Mouse (Mus musculus) midbrain, postnatal 0 days (tissue): ENCODE data around the gene Shisal2a. TPM values are rescaled to one million over a fixed set of nuclear protein-coding genes. Genes with fewer than 3 reads are reported as not detected.
A peak's percentile ranks its signal among the peaks of the same experiment; 100 is the strongest.

Experiments
- ATAC-seq: fragments of 200-750 bp; cut with Nextera tagmentation; 2 replicates; pipeline ENCODE4 v1.8.0; 2017; ENCODE audit warnings: moderate number of reproducible peaks, mild to moderate bottlenecking, moderate TSS enrichment, moderate library complexity; ENCODE audit not compliant: low FRiP score
- DNase-seq: peaks from one replicate; pipeline ENCODE4 v3.0.0-alpha.2; 2015; ENCODE audit warnings: low spot score
- H3K27ac ChIP-seq: fragments of 300-500 bp; sonication (generic); 2 replicates; pipeline ENCODE4 v1.5.1; 2014; ENCODE audit warnings: low read depth, mild to moderate bottlenecking, low read length, mixed read lengths
- H3K27me3 ChIP-seq: fragments of 300-500 bp; sonication (generic); 2 replicates; pipeline ENCODE4 v1.6.1; 2014; ENCODE audit warnings: low read length, control low read depth, mixed read lengths; ENCODE audit not compliant: insufficient read depth
- H3K36me3 ChIP-seq: fragments of 300-500 bp; sonication (generic); 2 replicates; pipeline ENCODE4 v1.6.1; 2014; ENCODE audit warnings: low read length, control low read depth, mixed read lengths; ENCODE audit not compliant: insufficient read depth
- H3K4me1 ChIP-seq: fragments of 300-500 bp; sonication (generic); 2 replicates; pipeline ENCODE4 v1.6.1; 2014; ENCODE audit warnings: mild to moderate bottlenecking, control low read depth, antibody characterized with exemption, low read length, mixed read lengths; ENCODE audit not compliant: insufficient read depth
- H3K4me2 ChIP-seq: fragments of 300-500 bp; sonication (generic); 2 replicates; pipeline ENCODE4 v1.6.1; 2014; ENCODE audit warnings: low read depth, mild to moderate bottlenecking, low read length, mixed read lengths; ENCODE audit not compliant: poor library complexity, severe bottlenecking
- H3K4me3 ChIP-seq: fragments of 300-500 bp; sonication (generic); 2 replicates; pipeline ENCODE4 v1.5.1; 2014; ENCODE audit warnings: low read depth, mild to moderate bottlenecking, low read length, moderate library complexity
- H3K9ac ChIP-seq: fragments of 300-500 bp; sonication (generic); replicated peaks from 2 replicates; pipeline ENCODE4 v1.6.1; 2014; ENCODE audit warnings: mild to moderate bottlenecking, low read length, moderate library complexity, mixed read lengths; ENCODE audit not compliant: poor library complexity, severe bottlenecking
- H3K9me3 ChIP-seq: fragments of 300-500 bp; sonication (generic); 2 replicates; pipeline ENCODE4 v1.6.1; 2016; ENCODE audit warnings: low read length, control low read depth
- CTCF ChIP-seq: IDR thresholded peaks from 2 replicates; pipeline ENCODE4 v1.5.1; 2016; ENCODE audit warnings: antibody characterized with exemption, mild to moderate bottlenecking
- WGBS: fragments of 180-500 bp; shearing (Covaris S2); extraction: QIAGEN DNeasy Blood & Tissue Kit; methylation state at CpG from one replicate; pipeline ENCODE4 v1.1.7; 2014; 5-methylcytosine and 5-hydroxymethylcytosine counted together
- polyA plus RNA-seq: library from polyadenylated mRNA; unstranded; fragments of >200 nt; fragmentation: Nextera tagmentation; extraction: Ambion mirVana; gene quantifications from 2 replicates; pipeline ENCODE4 v1.2.1, GENCODE M21; 2015
- total RNA-seq: library from RNA; depleted of rRNA; stranded (reverse); fragments of >200 nt; gene quantifications from 2 replicates; pipeline ENCODE4 v1.2.3, GENCODE M21; 2014

Shisal2a gene
- total and polyA plus RNA-seq, 2 experiments from 2014 or later, result 0.49 to 15.5 TPM

DNA sequence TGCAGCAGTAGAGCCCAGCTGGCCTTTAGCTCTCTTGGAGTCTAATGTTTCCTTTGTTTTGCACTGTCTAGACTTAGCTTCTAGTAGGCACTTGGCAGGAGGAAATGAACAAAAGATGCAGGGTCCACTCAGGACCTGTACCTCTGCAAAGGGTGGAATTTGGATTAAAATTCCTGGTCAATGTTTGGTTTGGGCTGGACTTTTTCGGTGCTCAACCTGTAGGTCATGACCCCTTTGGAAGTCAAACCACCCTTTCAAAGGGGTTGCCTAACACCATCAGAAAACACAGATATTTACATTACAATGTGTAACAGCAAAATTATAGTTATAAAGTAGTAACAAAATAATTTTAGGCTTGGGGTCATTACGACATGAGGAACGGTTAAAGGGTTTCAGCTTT lies 34.1 kb downstream of the Shisal2a start:
- ATAC-seq (no peak), DNase-seq (no peak)
- no peak for TF ChIP-seq CTCF

DNA sequence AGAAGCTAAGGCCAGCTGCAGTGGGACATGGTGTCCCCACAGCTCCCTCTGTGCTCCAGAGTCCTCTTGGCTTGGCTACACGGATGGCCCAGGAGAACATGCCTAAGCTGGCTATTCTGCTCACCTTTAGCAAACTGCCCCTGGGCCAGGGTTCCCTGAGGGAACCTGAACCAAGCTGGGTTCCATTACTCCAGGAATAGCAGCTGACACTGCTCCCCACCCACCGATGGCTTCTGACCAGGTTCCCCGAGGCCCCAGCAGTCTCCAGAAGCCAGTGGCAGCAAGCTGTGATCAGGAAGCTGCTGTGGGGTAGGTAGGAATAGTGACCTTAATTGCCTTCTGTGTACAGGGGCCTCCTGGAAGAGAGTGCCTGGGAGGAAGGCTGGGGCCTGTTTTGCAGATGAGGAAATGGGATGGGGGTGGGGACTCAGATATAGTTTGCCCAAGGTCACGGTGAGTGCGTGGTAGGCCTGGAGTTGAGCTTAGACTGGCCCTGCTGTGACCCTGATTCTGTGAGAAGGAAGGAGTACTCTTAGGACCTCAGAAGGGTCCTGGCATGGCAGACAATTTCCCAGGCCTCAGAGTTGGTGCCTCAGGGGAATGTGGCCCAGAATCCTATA lies 34.8 kb downstream of the Shisal2a start:
- Histone ChIP-seq H3K9me3 (no peaks in the 10 kb centered on the region), H3K4me2 (no peak overlapping the region), H3K27me3 (no peaks in the 10 kb centered on the region), H3K4me3 (no peak overlapping the region), H3K4me1 (no peaks in the 10 kb centered on the region), H3K27ac (no peak overlapping the region), H3K36me3 (no peaks in the 10 kb centered on the region), H3K9ac (no peak overlapping the region)
- DNase-seq, result no peak
- ATAC-seq, result no peak
- WGBS, result 69% methylated on average over 5 of the region's 5 CpGs
- no peak for TF ChIP-seq CTCF

More for the DNA sequence above, 34.1 kb downstream of the Shisal2a start:
- H3K4me3 ChIP-seq, result no peak overlapping the region
- H3K36me3 ChIP-seq, result no peaks in the 10 kb centered on the region
- H3K4me2 ChIP-seq, result no peak overlapping the region
- no peaks in the 10 kb centered on the region for H3K9me3 ChIP-seq
- 81% methylated on average over 3 of the region's 3 CpGs for WGBS
- no peaks in the 10 kb centered on the region for H3K4me1 ChIP-seq
- H3K27me3 ChIP-seq, result no peaks in the 10 kb centered on the region
- H3K9ac ChIP-seq, result no peak overlapping the region
- H3K27ac ChIP-seq, result no peak overlapping the region

DNA sequence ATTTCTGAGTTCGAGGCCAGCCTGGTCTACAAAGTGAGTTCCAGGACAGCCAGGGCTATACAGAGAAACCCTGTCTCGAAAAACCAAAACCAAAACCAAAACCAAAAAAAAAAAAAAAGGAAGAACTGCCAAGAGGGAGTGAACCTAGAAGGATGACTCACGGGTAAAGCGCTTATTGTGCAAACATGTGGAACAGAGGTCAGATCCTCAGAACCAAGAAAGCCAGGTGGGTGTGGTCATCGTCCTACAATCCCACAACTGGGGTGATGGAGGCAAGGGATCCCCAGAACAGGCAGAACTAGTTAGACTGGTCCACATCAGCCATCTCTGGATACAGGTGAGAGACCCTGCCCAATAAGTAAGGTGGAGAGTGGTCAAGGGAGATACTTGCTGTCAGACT lies 36.0 kb downstream of the Shisal2a start:
- WGBS, result 91% methylated on average over 4 of the region's 5 CpGs
- Histone ChIP-seq H3K27me3 (no peaks in the 10 kb centered on the region), H3K36me3 (no peaks in the 10 kb centered on the region), H3K9me3 (no peaks in the 10 kb centered on the region), H3K4me3 (no peak overlapping the region), H3K27ac (no peak overlapping the region), H3K9ac (no peak overlapping the region), H3K4me2 (no peak overlapping the region), H3K4me1 (no peaks in the 10 kb centered on the region)
- ATAC-seq (no peak), DNase-seq (no peak)
- no peak for TF ChIP-seq CTCF

DNA sequence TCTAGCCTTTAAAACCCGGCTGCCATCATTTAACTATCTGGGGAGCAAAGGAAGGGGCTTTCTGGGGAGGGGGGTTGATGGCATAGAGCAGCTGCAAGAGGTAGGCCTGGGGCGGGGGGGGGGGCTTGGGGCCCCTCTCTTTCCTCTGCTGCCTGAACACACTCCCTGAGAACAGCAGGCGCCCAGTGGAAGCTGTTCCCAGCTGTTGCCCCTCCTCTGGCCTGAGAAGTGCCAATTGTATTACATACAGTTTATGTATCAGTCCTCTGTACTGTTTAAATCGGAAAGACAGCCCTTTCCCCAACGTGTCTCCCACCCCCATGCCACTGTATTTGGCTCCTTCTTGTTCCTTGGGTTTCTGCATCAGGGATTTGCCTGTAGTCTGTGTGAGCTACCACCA lies 37.3 kb downstream of the Shisal2a start:
- WGBS, result 25% methylated on average over 4 of the region's 5 CpGs

DNA sequence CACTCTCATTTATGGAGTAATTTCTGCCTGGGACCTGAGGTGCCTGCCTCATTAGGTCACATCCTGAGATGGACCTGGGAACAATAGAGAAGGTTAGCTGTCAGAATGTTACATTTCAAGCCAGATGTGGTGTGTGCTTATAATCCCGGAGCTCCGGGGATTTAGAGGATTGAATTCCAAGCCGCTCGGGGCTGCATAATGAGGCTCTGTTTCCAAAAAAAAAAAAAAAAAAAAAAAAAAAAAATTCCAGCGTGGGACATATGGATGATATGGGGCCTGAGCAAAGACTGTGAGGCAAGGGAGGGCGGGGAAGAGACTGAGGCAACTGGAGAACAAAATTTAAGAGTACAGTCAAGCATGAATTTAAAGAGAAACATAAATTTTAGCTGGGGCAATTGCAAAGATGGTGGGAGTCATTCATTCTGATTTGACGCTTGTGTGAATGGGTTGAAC lies 38.5 kb downstream of the Shisal2a start:
- 12% methylated on average over 7 of the region's 7 CpGs for WGBS
- Histone ChIP-seq H3K4me1 (no peaks in the 10 kb centered on the region), H3K27me3 (no peaks in the 10 kb centered on the region), H3K9ac (no peak overlapping the region), H3K36me3 (no peaks in the 10 kb centered on the region; the same call in 1 of the 2 replicates), H3K4me3 (no peak overlapping the region), H3K9me3 (no peaks in the 10 kb centered on the region), H3K4me2 (no peak overlapping the region), H3K27ac (no peak overlapping the region)
- ATAC-seq (no peak), DNase-seq (no peak)
- no peak for TF ChIP-seq CTCF

More for the DNA sequence above, 37.3 kb downstream of the Shisal2a start:
- no peak overlapping the region for H3K9ac ChIP-seq
- ATAC-seq (no peak), DNase-seq (no peak)
- H3K27ac ChIP-seq, result no peak overlapping the region
- H3K27me3 ChIP-seq, result no peaks in the 10 kb centered on the region
- no peaks in the 10 kb centered on the region for H3K4me1 ChIP-seq
- no peaks in the 10 kb centered on the region for H3K36me3 ChIP-seq
- no peak overlapping the region for H3K4me2 ChIP-seq
- no peaks in the 10 kb centered on the region for H3K9me3 ChIP-seq
- TF ChIP-seq CTCF, result no peak
- no peak overlapping the region for H3K4me3 ChIP-seq

DNA sequence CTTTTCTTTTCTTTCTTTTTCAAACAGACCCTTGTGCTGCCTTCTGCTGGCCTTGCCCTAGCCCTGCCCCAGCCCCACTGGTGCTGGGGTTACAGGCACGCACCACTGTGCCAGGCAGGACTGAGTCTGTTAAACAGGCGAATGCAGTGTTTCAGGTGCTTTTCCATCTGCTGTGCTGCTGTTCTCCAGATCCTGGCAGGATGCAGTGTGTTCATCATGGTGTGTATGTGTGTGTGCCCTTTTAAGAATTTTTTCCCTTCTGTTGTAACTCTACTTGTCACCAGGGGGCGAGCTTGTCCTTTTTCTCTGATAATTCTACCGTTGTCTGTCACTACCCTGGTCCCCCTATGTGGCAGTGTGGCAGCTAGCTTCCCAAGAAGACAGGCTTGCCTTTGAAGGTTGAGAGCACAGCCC lies 43.9 kb downstream of the Shisal2a start:
- H3K27ac ChIP-seq, result no peak overlapping the region
- peaks cover 26% of the 10 kb centered on the region for H3K36me3 ChIP-seq
- no peaks in the 10 kb centered on the region for H3K4me1 ChIP-seq
- H3K9ac ChIP-seq, result no peak overlapping the region
- H3K9me3 ChIP-seq, result no peaks in the 10 kb centered on the region
- H3K4me3 ChIP-seq, result no peak overlapping the region
- no peaks in the 10 kb centered on the region for H3K27me3 ChIP-seq
- peak; percentile 91 for TF ChIP-seq CTCF
- DNase-seq (peak; percentile 92), ATAC-seq (peak; percentile 72)
- H3K4me2 ChIP-seq, result no peak overlapping the region
- 18% methylated on average over 4 of the region's 4 CpGs for WGBS
